Mouse (Mus musculus): Measurements from ENCODE around the gene Cnnm2.

- TF ChIP-seq CTCF (IDR thresholded peaks at IDR 0.05; ENCODE audit: insufficient read depth, low read depth, low read length), result no peak
- no peak for TF ChIP-seq POLR2A (IDR thresholded peaks at IDR 0.05; ENCODE audit: insufficient read depth, low read depth, low read length)
Measured at GRCm38 (mm10) chr19:46727140-46727736, 34.2 kb upstream of the Cnnm2 start.

Measured in olfactory bulb, adult 2 months (tissue).